Mouse (Mus musculus): ENCODE measurements around the gene Trim65. TPM values are rescaled to one million over a fixed set of nuclear protein-coding genes. Genes with fewer than 3 reads are reported as not detected.
A peak's percentile ranks its signal among the peaks of the same experiment; 100 is the strongest.

Gene Trim65
- polyA plus RNA-seq, 1 experiment from 2014 or later: 14.3 TPM

DNA sequence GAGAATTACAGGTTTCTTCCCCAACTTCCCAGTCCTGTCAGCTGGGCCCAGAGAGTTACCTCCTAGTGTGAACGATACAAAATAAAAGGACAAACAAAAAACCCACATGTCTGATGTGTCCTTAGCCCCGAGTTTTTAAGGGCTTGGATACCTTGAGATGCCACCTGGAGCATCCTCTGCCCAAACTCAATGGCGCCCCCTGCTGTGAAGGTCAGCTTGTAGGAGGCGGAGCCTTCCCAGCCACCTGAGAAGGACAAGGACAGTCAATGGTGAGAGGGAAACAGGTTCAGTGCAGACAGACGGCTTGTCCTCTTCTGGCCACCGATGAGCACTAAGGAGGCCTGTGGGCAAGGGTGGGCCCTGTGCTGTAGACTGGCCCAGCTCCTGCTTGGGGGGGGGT lies 49.8 kb downstream of the Trim65 start:
- 79% methylated on average over 6 of the region's 6 CpGs for WGBS (ENCODE audit: missing documents)
- Histone ChIP-seq H3K36me3 (ENCODE audit: inconsistent target) (peaks cover 54% of the 10 kb centered on the region), H3K27ac (no peak overlapping the region), H3K4me3 (ENCODE audit: inconsistent target) (no peak overlapping the region), H3K79me2 (ENCODE audit: inconsistent target) (peaks cover 65% of the 10 kb centered on the region)

- Histone ChIP-seq H3K79me2 (ENCODE audit: inconsistent target) (peaks cover 49% of the 10 kb centered on the region), H3K36me3 (ENCODE audit: inconsistent target) (peaks cover 54% of the 10 kb centered on the region), H3K4me3 (ENCODE audit: inconsistent target) (no peak overlapping the region), H3K27ac (no peak overlapping the region)
- 85% methylated on average over 10 of the region's 10 CpGs for WGBS (ENCODE audit: missing documents)
Observed at GRCm38 (mm10) chr11:116079511-116079910, 51.4 kb downstream of the Trim65 start.

DNA sequence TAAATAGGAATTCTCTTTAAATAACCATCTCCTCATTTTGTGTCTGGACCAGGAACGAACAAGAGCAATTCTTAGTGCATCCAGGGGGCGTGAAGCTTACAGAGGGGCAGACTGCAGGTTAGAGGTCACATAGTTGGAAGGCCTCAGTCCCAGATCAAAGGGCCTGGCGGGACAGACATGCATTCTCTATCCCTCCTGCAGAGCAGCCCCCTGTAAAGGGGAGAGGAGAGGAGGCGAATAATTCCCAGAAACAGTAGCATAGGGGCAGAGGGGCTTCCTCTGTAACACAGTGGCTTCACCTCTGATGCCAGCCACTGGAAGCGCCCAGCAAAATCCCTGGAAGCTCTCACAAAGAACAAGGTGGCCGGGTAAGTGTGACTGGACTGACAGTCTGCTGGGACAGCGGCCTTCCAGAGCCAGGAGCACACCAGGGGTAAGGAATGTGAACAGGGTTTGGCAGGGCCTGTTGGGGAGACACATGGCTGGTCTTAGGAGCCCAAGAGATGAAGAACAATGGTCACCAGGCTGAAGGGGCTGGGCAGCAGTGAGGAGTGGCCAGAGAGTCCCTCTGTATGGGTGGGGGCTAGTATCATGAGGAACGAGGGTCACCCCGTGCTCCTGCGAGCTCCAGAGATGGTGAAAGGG lies 52.1 kb downstream of the Trim65 start:
- 72% methylated on average over 10 of the region's 10 CpGs for WGBS (ENCODE audit: missing documents)
- H3K36me3 ChIP-seq (ENCODE audit: inconsistent target): peaks cover 48% of the 10 kb centered on the region
- H3K27ac ChIP-seq: peak overlapping the region; percentile 84

DNA sequence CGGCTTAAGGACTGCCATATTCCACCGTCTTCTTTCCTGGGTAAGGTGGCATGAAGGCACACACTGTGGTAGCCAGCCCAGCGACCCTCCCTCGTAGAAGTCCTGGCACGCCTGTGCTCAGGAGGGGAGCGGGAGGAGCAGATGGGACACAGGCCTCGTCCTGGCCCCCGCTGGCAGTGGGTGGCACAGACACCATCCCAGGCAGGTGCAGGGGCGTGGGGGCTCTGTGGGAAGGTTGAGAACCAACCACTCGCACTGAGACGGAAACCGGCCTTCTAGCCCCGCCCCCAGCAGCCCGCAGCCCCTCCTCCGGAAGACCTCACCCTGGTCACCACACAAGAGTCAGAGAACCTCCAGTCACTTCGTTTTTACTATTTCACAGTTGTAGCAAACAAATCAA lies 52.7 kb downstream of the Trim65 start:
- Histone ChIP-seq H3K36me3 (ENCODE audit: inconsistent target) (peaks cover 48% of the 10 kb centered on the region), H3K4me3 (ENCODE audit: inconsistent target) (peak overlapping the region; percentile 78), H3K27ac (peak overlapping the region; percentile 84), H3K79me2 (ENCODE audit: inconsistent target) (peaks cover 36% of the 10 kb centered on the region)
- WGBS (ENCODE audit: missing documents): 2% methylated on average over 16 of the region's 16 CpGs

More for the DNA sequence above, 52.1 kb downstream of the Trim65 start:
- Histone ChIP-seq H3K4me3 (ENCODE audit: inconsistent target) (no peak overlapping the region), H3K79me2 (ENCODE audit: inconsistent target) (peaks cover 42% of the 10 kb centered on the region)

DNA sequence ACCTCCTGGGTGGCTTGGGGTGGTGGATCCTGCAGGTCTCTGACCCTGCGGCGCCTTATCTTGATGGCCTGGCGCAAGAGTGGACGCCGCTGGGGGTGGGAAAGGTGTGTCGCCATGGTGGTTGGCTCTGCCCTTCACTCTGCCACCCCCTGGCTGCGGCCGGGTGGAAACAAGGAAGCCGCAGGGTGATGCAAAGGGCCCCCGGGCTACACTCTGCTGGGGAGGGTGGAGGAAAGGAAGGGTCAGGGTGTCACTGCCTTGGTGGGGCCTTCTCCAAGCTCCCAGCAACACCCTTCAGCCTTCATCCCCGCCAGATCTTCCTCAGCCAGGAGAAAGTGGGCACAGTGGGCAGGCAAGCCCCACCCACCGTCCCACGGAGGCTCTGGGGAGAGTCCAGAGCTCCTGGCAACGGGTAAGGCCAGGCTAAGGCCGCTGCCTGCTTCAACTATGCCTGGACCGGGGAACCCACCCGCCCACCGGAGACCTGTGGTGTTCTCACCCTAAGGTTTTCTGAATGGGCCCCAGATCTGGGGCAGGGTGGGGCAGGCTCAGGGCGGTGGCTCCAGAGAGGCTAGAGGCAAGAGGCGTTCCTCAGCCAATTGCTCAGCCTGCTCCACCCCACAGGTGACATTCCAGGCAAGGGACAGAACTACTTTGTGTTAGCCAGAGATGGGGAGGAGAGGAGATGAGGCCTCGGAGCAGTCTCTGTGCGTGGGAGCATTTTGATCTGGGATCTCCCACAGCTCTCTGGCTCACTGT lies 53.3 kb downstream of the Trim65 start, which contains the start of gene Unc13d:
Gene Unc13d, minus strand, starts transcription at position 516 of the 759 bp plus-strand sequence.
- WGBS (ENCODE audit: missing documents): 4% methylated on average over 22 of the region's 22 CpGs
- peak within 1 kb of the TSS; percentile 78 for H3K4me3 ChIP-seq (ENCODE audit: inconsistent target)
- peaks cover 30% of the 10 kb centered on the region; the same call in 1 of the 2 replicates for H3K79me2 ChIP-seq (ENCODE audit: inconsistent target)
- H3K27ac ChIP-seq: peak within 1 kb of the TSS; percentile 84
- peaks cover 47% of the 10 kb centered on the region for H3K36me3 ChIP-seq (ENCODE audit: inconsistent target)

DNA sequence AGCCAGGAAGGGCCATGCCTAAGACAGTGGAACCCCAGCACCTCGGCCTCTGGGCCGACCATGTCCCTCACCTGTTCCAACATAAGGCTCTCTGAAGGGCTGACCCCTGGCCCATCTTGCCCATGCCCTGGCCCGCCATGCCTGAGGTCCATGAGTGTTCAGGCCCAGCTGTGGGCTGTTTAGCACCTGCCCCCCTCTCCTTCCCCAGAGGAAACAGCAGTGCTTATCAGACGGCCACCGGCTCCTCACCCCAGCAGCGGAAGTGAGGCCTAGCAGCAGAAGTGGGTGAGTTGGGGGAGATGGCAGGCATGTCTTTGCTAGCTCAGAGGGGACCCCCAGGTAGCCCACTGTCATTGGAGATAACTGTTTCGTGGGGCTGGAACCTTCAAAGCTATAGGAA lies 54.1 kb downstream of the Trim65 start:
- H3K79me2 ChIP-seq (ENCODE audit: inconsistent target): peaks cover 22% of the 10 kb centered on the region; the same call in 1 of the 2 replicates
- peak overlapping the region; percentile 84 for H3K27ac ChIP-seq
- H3K36me3 ChIP-seq (ENCODE audit: inconsistent target): peaks cover 39% of the 10 kb centered on the region
- 13% methylated on average over 7 of the region's 7 CpGs for WGBS (ENCODE audit: missing documents)
- peak overlapping the region; percentile 78 for H3K4me3 ChIP-seq (ENCODE audit: inconsistent target)

GRCm38 (mm10) chr11:116076266-116076540 lies 54.7 kb downstream of the Trim65 start:
- 76% methylated on average over 7 of the region's 7 CpGs for WGBS (ENCODE audit: missing documents)
- H3K27ac ChIP-seq: no peak overlapping the region
- H3K79me2 ChIP-seq (ENCODE audit: inconsistent target): peaks cover 16% of the 10 kb centered on the region; the same call in 1 of the 2 replicates
- peaks cover 32% of the 10 kb centered on the region for H3K36me3 ChIP-seq (ENCODE audit: inconsistent target)
- H3K4me3 ChIP-seq (ENCODE audit: inconsistent target): peak overlapping the region; percentile 78; the same call in 1 of the 2 replicates

DNA sequence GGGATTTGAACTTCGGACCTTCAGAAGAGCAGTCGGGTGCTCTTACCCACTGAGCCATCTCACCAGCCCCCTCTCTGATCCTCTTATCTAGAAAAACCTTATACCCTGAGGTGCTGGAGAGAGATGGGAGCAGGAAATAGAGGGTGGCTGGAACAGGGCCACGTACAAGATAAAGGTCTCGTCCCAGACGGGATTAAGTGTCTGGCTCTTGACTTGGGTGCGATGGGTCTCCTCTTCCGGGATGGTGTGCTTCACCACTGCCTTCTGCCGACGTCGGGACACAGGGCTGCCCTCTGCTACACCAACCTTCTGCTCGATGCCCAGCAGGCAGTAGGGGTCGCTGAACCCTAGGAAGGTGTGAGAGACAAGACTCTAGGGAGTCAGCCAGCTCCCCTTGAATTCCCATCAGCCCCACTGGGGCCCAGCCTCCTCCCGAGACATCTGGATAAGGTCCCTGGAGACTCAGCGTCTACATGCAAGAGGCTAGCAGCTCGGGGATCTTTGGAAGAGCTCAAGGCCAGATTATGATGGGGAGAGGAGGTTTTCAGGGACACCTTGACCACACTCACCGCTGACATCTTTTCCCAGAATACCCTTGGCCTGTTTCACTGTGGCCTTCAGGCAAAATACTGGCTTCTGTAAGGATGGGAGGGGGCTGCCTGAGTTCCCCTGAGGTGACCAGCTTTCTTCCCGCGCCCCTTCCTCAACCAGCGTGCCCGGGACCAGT lies 55.2 kb downstream of the Trim65 start:
- Histone ChIP-seq H3K36me3 (ENCODE audit: inconsistent target) (peaks cover 27% of the 10 kb centered on the region), H3K4me3 (ENCODE audit: inconsistent target) (no peak overlapping the region), H3K79me2 (ENCODE audit: inconsistent target) (peaks cover 11% of the 10 kb centered on the region; the same call in 1 of the 2 replicates), H3K27ac (no peak overlapping the region)
- 80% methylated on average over 20 of the region's 20 CpGs for WGBS (ENCODE audit: missing documents)

DNA sequence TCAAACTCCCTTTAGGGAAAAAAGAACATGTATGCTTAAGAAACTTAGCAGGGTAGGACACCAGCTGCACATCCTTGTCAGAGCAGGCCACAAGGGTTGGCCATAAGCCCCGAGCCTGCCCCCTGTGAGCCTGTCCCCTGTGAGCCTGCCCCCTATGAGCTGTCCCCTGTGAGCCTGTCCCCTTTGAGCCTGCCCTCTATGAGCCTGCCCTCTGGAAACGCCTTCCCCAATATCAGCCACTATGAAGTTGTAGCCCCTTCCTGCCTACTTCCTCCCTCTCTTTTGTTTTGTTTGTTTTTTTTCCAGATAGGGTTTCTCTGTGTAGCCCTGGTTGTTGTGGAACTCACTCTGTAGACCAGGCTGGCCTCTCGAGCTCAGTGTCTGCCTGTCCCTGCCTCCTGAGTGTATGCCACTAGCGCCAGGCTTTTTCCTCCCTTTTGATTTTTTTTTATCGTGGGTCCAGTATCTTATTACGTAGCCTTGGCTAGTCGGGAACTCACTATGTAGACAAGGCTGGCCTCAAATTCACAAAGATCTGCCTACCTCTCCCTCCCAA lies 56.4 kb downstream of the Trim65 start:
- Histone ChIP-seq H3K4me3 (ENCODE audit: inconsistent target) (no peak overlapping the region), H3K79me2 (ENCODE audit: inconsistent target) (peaks cover 8% of the 10 kb centered on the region; the same call in 1 of the 2 replicates), H3K27ac (no peak overlapping the region), H3K36me3 (ENCODE audit: inconsistent target) (peaks cover 23% of the 10 kb centered on the region)
- WGBS (ENCODE audit: missing documents): 59% methylated on average over 7 of the region's 7 CpGs

DNA sequence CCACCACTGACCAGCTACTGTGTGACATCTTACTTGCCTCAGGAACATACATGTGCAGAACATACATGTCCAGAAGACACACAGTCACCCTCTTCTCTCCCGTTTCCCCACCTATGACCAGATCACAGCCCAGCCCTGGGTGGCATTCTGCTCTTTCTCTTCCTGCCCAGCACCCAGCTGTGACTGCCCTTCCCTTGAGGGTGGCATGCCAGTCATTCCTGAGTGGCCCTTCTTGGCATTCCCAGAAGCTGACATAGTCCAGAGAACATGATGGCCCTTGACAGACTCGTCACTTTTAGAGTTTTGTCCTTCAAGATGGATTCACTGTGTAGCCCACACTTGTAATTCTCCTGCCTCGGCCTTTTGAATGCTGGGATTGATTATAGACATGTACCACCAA lies 58.3 kb downstream of the Trim65 start:
- Histone ChIP-seq H3K36me3 (ENCODE audit: inconsistent target) (peaks cover 33% of the 10 kb centered on the region; the same call in 1 of the 2 replicates), H3K79me2 (ENCODE audit: inconsistent target) (peaks cover 8% of the 10 kb centered on the region; the same call in 1 of the 2 replicates), H3K27ac (no peak overlapping the region), H3K4me3 (ENCODE audit: inconsistent target) (no peak overlapping the region)
- 97% methylated on average over 3 of the region's 3 CpGs for WGBS (ENCODE audit: missing documents)

Other genes with a start within 250 kb of the Trim65 start
- 0.24 TPM in 1 of 3 replicates, not detected in the others for gene Smim5, start 231.2 kb downstream of the Trim65 start, polyA plus RNA-seq (2018)
- not detected in 3 replicates for gene Smim6, start 219.1 kb downstream of the Trim65 start, polyA plus RNA-seq (2018)
- gene Sap30bp, start 197.8 kb downstream of the Trim65 start, polyA plus RNA-seq (2018): 25.1 to 51.8 TPM (median 29.4 TPM) in 3 replicates
- gene Recql5, start 197.7 kb downstream of the Trim65 start, polyA plus RNA-seq (2018): 9.2 to 13.0 TPM (median 10.3 TPM) in 3 replicates
- gene Itgb4, start 156.4 kb downstream of the Trim65 start, polyA plus RNA-seq (2018): not detected in 3 replicates
- gene Galk1, start 118.4 kb downstream of the Trim65 start, polyA plus RNA-seq (2018): 7.6 to 30.8 TPM (median 14.0 TPM) in 3 replicates
- 470 to 740 TPM (median 693 TPM) in 3 replicates for gene H3f3b, start 103.2 kb downstream of the Trim65 start, polyA plus RNA-seq (2018)
- gene Unk, start 100.8 kb downstream of the Trim65 start, polyA plus RNA-seq (2018): 12.2 to 20.0 TPM (median 19.4 TPM) in 3 replicates
- gene Unc13d, start 53.2 kb downstream of the Trim65 start, polyA plus RNA-seq (2018): 10.9 to 18.9 TPM (median 16.8 TPM) in 3 replicates
- gene Wbp2, start 44.1 kb downstream of the Trim65 start, polyA plus RNA-seq (2018): 130 to 281 TPM (median 182 TPM) in 3 replicates
- gene Trim47, start 3.9 kb downstream of the Trim65 start, polyA plus RNA-seq (2018): 9.4 to 36.9 TPM (median 26.2 TPM) in 3 replicates
- 13.6 to 25.3 TPM (median 20.3 TPM) in 3 replicates for gene Mrpl38, start 7.7 kb upstream of the Trim65 start, polyA plus RNA-seq (2018)
- 13.2 to 15.0 TPM (median 14.6 TPM) in 3 replicates for gene Fbf1, start 37.0 kb upstream of the Trim65 start, polyA plus RNA-seq (2018)
- gene Ten1, start 67.7 kb upstream of the Trim65 start, polyA plus RNA-seq (2018): 35.1 to 61.5 TPM (median 55.2 TPM) in 3 replicates
- gene Acox1, start 67.9 kb upstream of the Trim65 start, polyA plus RNA-seq (2018): 52.6 to 66.6 TPM (median 52.9 TPM) in 3 replicates
- gene Evpl, start 106.9 kb upstream of the Trim65 start, polyA plus RNA-seq (2018): not detected in 3 replicates
- gene Srp68, start 143.1 kb upstream of the Trim65 start, polyA plus RNA-seq (2018): 50.2 to 71.9 TPM (median 56.6 TPM) in 3 replicates
- gene Galr2, start 149.8 kb upstream of the Trim65 start, polyA plus RNA-seq (2018): not detected in 3 replicates
- 22.2 to 30.5 TPM (median 26.9 TPM) in 3 replicates for gene Exoc7, start 176.1 kb upstream of the Trim65 start, polyA plus RNA-seq (2018)
- gene Foxj1, start 204.3 kb upstream of the Trim65 start, polyA plus RNA-seq (2018): not detected in 3 replicates

Data from macrophage (primary cell).